Mouse (Mus musculus) cortical plate, adult 2 months (tissue): ENCODE measurements around the gene Rbm44.

Source experiments
- CTCF ChIP-seq: fragments of 200-500 bp; IDR thresholded peaks from 2 replicates; pipeline ENCODE4 v1.5.1; 2011; ENCODE audit warnings: mild to moderate bottlenecking, control low read depth, low read length; ENCODE audit not compliant: insufficient read depth; ENCODE audit errors: extremely low read depth
- POLR2A ChIP-seq: fragments of 200-500 bp; IDR thresholded peaks from 2 replicates; pipeline ENCODE4 v1.6.1; 2011; ENCODE audit warnings: mild to moderate bottlenecking, low read length, control low read depth; ENCODE audit not compliant: insufficient read depth; ENCODE audit errors: extremely low read depth

DNA sequence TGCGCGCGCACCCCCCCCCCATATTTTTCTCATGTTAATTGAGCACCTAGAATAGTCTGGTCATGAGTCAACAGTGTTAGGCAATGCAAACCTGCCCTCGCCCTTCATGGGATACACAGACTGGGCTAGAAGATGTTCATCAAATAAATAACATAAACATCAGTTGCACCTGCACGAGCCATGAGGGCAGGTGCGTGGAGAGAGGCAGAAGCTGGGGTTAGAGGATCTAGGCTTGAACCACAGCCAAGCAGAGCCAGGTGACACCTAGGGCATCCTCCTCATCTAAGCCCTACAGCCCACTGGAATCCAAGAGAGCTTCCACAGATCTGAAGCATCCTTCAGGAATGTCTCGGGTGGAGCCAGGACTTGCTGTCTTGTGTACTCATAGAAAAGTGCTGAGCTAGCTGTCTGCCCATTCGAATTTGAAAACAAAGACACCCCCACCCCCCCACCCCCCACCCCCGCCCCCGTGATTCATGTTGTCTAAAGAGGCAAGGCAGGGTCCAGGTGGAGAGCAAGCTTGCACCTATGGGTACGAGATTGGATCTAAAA is 47.5 kb upstream of the Rbm44 start:
- TF ChIP-seq CTCF (no peak), POLR2A (no peak)
